Mouse (Mus musculus): Measurements from ENCODE around the gene Sox5. TPM values are rescaled to one million over a fixed set of nuclear protein-coding genes. Genes with fewer than 3 reads are reported as not detected.

Sox5 gene
- total and polyA plus RNA-seq, 3 experiments = 0.08 to 0.47 (median 0.46) TPM

DNA sequence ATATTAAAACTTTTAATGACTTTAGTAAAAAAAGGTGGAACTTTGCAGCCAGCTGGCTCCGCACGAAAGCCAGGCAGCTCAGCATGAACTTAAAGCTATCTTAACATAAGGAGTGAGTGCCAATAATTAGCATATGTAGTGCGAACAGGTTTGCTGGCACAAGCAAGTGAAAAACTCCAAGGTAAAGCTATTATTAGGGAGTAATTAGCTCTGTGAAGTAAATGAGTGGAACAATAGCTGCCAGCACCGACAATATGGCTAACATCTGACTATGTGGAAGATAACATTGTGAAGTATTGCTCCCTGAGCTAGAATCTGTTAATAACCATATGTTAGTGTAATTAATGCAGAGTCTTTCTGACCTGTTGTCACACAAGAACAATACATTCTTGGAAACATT is 786.7 kb downstream of the Sox5 start:
- no peak overlapping the region for H3K9ac ChIP-seq (ENCODE audit: insufficient read depth, low read depth)
- in situ Hi-C loops (cut with MboI; ENCODE audit: low pct_ligation_motif_present, low pct_unique_long_range_greater_than_20kb, low sequenced_read_pairs) (no loop called here), dilution Hi-C loops (cut with MboI; ENCODE audit: extremely low pct_ligation_motif_present, extremely low pct_unique_long_range_greater_than_20kb, low sequenced_read_pairs) (no loop called here)
- no peak for DNase-seq (ENCODE audit: extremely low read depth)
- H3K79me2 ChIP-seq (replicated peaks; ENCODE audit: control insufficient read depth, extremely low read depth, insufficient read depth, poor library complexity, severe bottlenecking) = no peaks in the 10 kb centered on the region
- no peaks in the 10 kb centered on the region for H3K36me3 ChIP-seq (replicated peaks in 1 of 2; ENCODE audit: control insufficient read depth in 1 of 2, insufficient read depth in 1 of 2, low read length in 1 of 2)
- H3K9me3 ChIP-seq (replicated peaks; ENCODE audit: low read length) = no peaks in the 10 kb centered on the region
- H3K4me1 ChIP-seq (ENCODE audit: control insufficient read depth in 1 of 2, insufficient read depth in 2 of 2) = no peaks in the 10 kb centered on the region
- H3K27me3 ChIP-seq (replicated peaks) = no peaks in the 10 kb centered on the region
- H3K27ac ChIP-seq (ENCODE audit: insufficient read depth, low read depth) = no peak overlapping the region
- H3K4me3 ChIP-seq (replicated peaks in 1 of 3; ENCODE audit: low read depth in 2 of 3, low read length in 2 of 3, poor library complexity in 1 of 3) = no peak overlapping the region
- no peak overlapping the region for H3K4me2 ChIP-seq (ENCODE audit: insufficient read depth, low read depth, poor library complexity, severe bottlenecking)
- no peak for TF ChIP-seq RAD21 (IDR thresholded peaks at IDR 0.05; ENCODE audit: low read depth, low read length)

DNA sequence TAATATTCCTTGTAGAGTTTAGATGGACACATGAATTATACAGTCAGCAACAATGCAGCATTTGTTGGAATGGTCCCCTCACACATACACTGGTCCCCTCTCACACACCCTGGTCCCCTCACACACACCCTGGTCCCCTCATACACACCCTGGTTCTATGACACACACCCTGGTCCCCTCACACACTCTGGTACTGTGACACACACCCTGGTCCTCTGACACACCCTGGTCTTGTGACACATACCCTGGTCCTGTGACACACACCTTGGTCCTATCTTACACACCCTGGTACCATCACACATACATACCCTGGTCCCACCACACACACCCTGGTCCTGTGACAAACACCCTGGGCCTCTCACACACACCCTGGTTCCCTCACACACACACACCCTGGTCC is 794.2 kb downstream of the Sox5 start:
- Histone ChIP-seq H3K27me3 (replicated peaks) (no peaks in the 10 kb centered on the region), H3K36me3 (replicated peaks in 1 of 2; ENCODE audit: control insufficient read depth in 1 of 2, insufficient read depth in 1 of 2, low read length in 1 of 2) (no peaks in the 10 kb centered on the region), H3K4me1 (ENCODE audit: control insufficient read depth in 1 of 2, insufficient read depth in 2 of 2) (no peaks in the 10 kb centered on the region), H3K27ac (ENCODE audit: insufficient read depth, low read depth) (no peak overlapping the region), H3K9me3 (replicated peaks; ENCODE audit: low read length) (no peaks in the 10 kb centered on the region), H3K4me2 (ENCODE audit: insufficient read depth, low read depth, poor library complexity, severe bottlenecking) (no peak overlapping the region), H3K4me3 (replicated peaks in 1 of 3; ENCODE audit: low read depth in 2 of 3, low read length in 2 of 3, poor library complexity in 1 of 3) (no peak overlapping the region), H3K79me2 (replicated peaks; ENCODE audit: control insufficient read depth, extremely low read depth, insufficient read depth, poor library complexity, severe bottlenecking) (no peaks in the 10 kb centered on the region), H3K9ac (ENCODE audit: insufficient read depth, low read depth) (no peak overlapping the region)
- TF ChIP-seq MAX (IDR thresholded peaks at IDR 0.05; ENCODE audit: low read length) (no peak), CHD1 (IDR thresholded peaks at IDR 0.05; ENCODE audit: low read depth, low read length) (no peak), TBP (conservative IDR thresholded peaks at IDR 0.05; ENCODE audit: low read depth, low read length) (no peak), MAFK (IDR thresholded peaks at IDR 0.05; ENCODE audit: insufficient replicate concordance, low read length) (no peak), JUND (conservative IDR thresholded peaks at IDR 0.05; ENCODE audit: low read depth, low read length) (no peak), MYC (IDR thresholded peaks at IDR 0.05; ENCODE audit: low read depth, low read length) (no peak), NRF1 (IDR thresholded peaks at IDR 0.05; ENCODE audit: low read depth, low read length) (no peak), RCOR1 (conservative IDR thresholded peaks at IDR 0.05; ENCODE audit: low read depth, low read length) (no peak), CHD2 (IDR thresholded peaks at IDR 0.05; ENCODE audit: low read length) (no peak)
- DNase-seq (ENCODE audit: extremely low read depth) = no peak
- in situ Hi-C loops (cut with MboI; ENCODE audit: low pct_ligation_motif_present, low pct_unique_long_range_greater_than_20kb, low sequenced_read_pairs) = no loop called here
- dilution Hi-C loops (cut with MboI; ENCODE audit: extremely low pct_ligation_motif_present, extremely low pct_unique_long_range_greater_than_20kb, low sequenced_read_pairs) = no loop called here

DNA sequence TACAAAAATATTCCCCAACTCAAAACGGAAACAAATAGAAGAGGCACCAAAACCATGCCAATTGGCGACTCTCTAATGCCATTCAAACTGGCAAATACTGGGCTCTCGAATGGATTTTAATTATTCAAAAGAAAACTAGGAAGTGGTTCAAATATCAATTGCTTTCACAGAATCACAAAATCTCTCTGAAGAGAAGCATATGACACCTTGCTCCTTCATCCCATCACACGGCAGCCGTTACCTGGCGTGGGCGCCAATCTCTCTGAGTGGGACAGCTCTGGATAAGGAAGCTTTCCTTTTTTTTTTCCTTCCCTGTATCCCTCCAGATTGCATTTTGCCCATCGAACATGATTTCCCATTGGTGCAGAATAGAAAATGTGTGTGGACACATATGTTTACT is 801.6 kb downstream of the Sox5 start:
- no peaks in the 10 kb centered on the region for H3K4me1 ChIP-seq (ENCODE audit: control insufficient read depth in 1 of 2, insufficient read depth in 2 of 2)
- no peaks in the 10 kb centered on the region for H3K9me3 ChIP-seq (replicated peaks; ENCODE audit: low read length)
- no peak overlapping the region for H3K4me2 ChIP-seq (ENCODE audit: insufficient read depth, low read depth, poor library complexity, severe bottlenecking)
- H3K4me3 ChIP-seq (replicated peaks in 1 of 3; ENCODE audit: low read depth in 2 of 3, low read length in 2 of 3, poor library complexity in 1 of 3) = no peak overlapping the region
- no peaks in the 10 kb centered on the region for H3K79me2 ChIP-seq (replicated peaks; ENCODE audit: control insufficient read depth, extremely low read depth, insufficient read depth, poor library complexity, severe bottlenecking)
- H3K27me3 ChIP-seq (replicated peaks) = no peaks in the 10 kb centered on the region
- TF ChIP-seq UBTF (IDR thresholded peaks at IDR 0.05; ENCODE audit: low read depth, low read length) = no peak
- TF ChIP-seq ZMIZ1 (IDR thresholded peaks at IDR 0.05; ENCODE audit: low read depth, low read length) = no peak
- TF ChIP-seq NRF1 (IDR thresholded peaks at IDR 0.05; ENCODE audit: low read depth, low read length) = no peak
- no peak for TF ChIP-seq ETS1 (conservative IDR thresholded peaks at IDR 0.05; ENCODE audit: low read depth, low read length)
- TF ChIP-seq SMC3 (IDR thresholded peaks at IDR 0.05; ENCODE audit: low read depth, low read length) = no peak
- TF ChIP-seq RAD21 (IDR thresholded peaks at IDR 0.05; ENCODE audit: low read depth, low read length) = no peak
- no peak for TF ChIP-seq TBP (conservative IDR thresholded peaks at IDR 0.05; ENCODE audit: low read depth, low read length)
- no peak for TF ChIP-seq MAX (IDR thresholded peaks at IDR 0.05; ENCODE audit: low read length)
- no peak for TF ChIP-seq MEF2A (IDR thresholded peaks at IDR 0.05; ENCODE audit: borderline replicate concordance, low read depth, low read length)
- no peak for TF ChIP-seq ZNF384 (IDR thresholded peaks at IDR 0.05; ENCODE audit: low read depth, low read length)
- TF ChIP-seq RCOR1 (conservative IDR thresholded peaks at IDR 0.05; ENCODE audit: low read depth, low read length) = no peak
- TF ChIP-seq KAT2A (IDR thresholded peaks at IDR 0.05; ENCODE audit: insufficient replicate concordance, low read length) = no peak
- no peak for TF ChIP-seq CTCF (conservative IDR thresholded peaks at IDR 0.05 in 1 of 2, IDR thresholded peaks at IDR 0.05 in 1 of 2; ENCODE audit: low read depth in 2 of 2, low read length in 2 of 2)
- H3K9ac ChIP-seq (ENCODE audit: insufficient read depth, low read depth) = no peak overlapping the region
- dilution Hi-C loops (cut with MboI; ENCODE audit: extremely low pct_ligation_motif_present, extremely low pct_unique_long_range_greater_than_20kb, low sequenced_read_pairs) = no loop called here
- no peak for DNase-seq (ENCODE audit: extremely low read depth)
- no peak overlapping the region for H3K27ac ChIP-seq (ENCODE audit: insufficient read depth, low read depth)
- H3K36me3 ChIP-seq (replicated peaks in 1 of 2; ENCODE audit: control insufficient read depth in 1 of 2, insufficient read depth in 1 of 2, low read length in 1 of 2) = no peaks in the 10 kb centered on the region
- in situ Hi-C loops (cut with MboI; ENCODE audit: low pct_ligation_motif_present, low pct_unique_long_range_greater_than_20kb, low sequenced_read_pairs) = no loop called here

Measured in CH12.LX (cell line).